Mouse (Mus musculus) Muller cell, postnatal 12 days (primary cell): ENCODE measurements around the gene Tmem101.
A peak's percentile ranks its signal among the peaks of the same experiment; 100 is the strongest.

Source experiments
- DNase-seq: peaks from one replicate; pipeline ENCODE4 v3.0.0-alpha.2; 2015; ENCODE audit errors: inconsistent ontology term

Gene Tmem101

GRCm38 (mm10) chr11:102156786-102157089 is 534 bp upstream of the Tmem101 start:
- no peak for DNase-seq

DNA sequence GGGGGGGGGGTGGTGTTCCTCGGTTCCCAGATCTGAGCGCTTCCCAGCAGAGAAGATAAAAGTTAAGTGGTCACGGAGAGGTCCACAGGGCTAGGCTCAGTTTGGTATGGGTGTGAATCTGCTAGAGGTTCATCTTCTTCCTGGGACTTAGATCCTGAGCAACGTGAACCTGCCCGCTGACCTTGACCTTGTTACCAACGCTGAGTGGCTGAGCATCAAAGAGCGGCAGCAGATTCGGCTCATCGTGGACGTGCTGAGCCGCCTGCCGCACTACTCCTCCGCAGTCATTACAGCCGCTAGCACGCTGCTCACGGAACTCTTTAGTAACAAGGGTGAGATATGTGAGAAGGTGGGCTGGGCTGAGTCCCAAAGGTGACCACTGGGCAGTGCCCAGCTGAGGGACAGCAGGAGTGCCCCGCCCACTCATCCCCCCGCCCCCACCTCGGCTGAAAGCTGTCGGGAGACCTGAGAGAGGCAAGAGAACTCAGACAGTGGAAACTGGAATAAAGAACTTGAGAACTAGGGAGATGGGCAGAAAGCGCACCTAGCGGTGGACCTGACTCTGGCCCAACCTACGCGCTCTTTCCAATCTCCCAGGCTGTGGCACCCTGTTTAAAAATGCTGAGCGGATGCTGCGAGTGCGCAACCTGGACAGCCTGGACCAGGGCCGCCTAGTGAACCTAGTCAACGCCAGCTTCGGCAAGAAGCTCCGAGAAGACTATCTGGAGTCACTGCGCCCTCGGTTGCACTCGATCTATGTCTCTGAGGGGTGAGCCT is 8.8 kb downstream of the Tmem101 start:
- DNase-seq: no peak

- DNase-seq: no peak
Measured at GRCm38 (mm10) chr11:102146531-102146930, 9.7 kb downstream of the Tmem101 start.

DNA sequence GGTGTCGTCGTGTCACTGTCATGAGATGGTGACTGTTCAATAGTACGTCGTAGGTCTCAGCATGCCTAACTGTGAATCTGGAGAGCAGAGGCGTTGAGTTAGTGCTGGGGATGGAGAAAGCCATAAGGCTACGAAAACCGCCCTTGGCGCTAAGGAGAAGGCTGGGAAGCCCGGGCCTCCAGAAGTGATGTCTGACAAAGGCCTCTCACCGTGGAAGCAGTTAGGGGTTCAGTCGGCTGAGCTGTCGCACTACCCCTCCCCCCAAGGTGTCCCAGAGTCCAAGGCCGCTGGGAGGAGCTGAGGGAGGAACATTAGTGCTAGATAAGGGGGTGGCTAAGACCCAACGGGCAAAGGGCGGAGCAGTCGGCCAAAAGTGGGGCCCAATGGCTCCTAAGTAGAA is 10.2 kb downstream of the Tmem101 start:
- DNase-seq: no peak

DNA sequence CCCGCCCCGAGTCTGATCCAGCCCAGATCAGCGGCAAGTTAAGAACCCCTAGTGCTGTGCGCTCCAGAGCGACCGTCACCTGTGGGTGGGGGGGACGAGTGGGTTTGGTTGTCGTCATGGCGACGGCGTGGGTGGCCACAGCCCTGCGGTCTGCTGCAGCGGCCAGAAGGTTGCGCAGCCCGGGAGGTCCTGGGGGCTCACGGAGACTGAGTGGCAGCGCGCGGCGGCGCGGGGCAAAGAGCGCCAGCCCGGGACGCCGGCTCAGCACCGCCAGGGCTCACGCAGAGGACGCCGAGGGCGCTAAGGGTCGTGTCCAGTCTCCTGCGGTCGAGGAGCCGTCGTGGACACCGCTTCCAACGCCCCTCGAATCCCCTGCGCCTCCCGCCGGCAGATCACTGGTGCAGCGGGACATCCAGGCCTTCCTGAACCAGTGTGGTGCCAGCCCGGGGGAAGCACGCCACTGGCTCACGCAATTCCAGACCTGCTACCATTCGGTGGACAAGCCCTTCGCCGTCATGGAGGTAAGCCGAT is 10.7 kb downstream of the Tmem101 start, which contains the start of gene Nags:
Nags (plus strand) TSS at position 43 of the 531 bp plus-strand sequence.
- peak; percentile 17 for DNase-seq

DNA sequence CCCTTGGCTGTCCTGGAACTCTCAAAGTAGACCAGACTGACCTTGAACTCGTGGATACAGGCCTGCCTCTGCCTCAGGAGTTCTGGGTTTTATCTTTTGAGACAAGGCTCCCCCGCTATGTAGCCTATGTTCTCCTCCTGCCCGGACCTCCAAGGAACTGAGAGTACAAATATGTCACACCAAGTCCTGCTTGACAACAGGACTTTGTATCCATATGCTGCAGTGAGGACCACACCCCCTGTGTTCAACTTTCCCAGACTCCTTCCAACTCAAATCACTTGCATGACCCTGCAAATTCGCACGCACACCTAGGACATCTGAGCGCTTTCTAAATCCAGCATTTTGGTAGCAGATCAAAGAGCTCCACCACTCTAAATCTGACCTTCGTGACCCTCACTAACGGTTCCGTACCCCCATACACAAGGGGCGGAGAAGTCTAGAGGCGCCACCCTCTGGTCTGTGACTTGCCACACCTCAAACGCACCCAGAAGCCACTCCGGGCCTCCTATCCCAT is 11.2 kb downstream of the Tmem101 start:
- DNase-seq: no peak

- no peak for DNase-seq
Measured at GRCm38 (mm10) chr11:102142355-102142754, 13.8 kb downstream of the Tmem101 start.

DNA sequence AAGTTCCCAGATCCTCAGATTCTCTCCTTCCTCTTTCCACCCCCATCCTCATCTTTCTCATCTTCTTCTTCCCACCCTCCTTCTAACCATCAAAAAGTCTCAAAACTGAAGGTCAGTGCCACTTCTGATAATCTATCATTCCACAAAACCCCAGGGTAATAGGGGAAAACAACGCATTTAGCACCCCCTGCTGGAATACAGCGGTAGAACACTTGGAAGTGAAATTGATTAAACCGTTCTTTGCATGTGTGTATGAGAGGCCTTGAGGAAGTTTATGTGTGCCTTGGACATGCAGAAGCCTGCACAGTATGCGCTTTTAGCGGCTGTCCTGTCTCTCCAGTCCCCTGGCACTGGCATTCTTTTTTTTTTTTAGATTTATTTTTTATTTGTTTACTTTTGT is 15.7 kb downstream of the Tmem101 start:
- DNase-seq: peak; percentile 37

DNA sequence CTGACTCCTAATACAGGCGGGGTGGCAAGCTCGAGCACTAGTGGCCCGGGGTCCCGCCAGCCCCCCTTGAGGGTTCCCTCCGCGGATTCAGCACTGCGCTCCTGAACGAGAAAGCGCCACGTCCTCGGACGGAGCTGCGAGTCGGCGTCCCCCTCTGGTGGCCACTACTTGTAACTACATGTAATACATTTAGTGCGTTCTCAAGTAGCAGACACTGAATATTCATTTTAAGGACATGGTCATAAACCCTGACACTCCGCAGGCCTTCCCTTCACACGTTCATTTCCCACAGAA is 17.8 kb downstream of the Tmem101 start:
- DNase-seq: peak; percentile 65

DNA sequence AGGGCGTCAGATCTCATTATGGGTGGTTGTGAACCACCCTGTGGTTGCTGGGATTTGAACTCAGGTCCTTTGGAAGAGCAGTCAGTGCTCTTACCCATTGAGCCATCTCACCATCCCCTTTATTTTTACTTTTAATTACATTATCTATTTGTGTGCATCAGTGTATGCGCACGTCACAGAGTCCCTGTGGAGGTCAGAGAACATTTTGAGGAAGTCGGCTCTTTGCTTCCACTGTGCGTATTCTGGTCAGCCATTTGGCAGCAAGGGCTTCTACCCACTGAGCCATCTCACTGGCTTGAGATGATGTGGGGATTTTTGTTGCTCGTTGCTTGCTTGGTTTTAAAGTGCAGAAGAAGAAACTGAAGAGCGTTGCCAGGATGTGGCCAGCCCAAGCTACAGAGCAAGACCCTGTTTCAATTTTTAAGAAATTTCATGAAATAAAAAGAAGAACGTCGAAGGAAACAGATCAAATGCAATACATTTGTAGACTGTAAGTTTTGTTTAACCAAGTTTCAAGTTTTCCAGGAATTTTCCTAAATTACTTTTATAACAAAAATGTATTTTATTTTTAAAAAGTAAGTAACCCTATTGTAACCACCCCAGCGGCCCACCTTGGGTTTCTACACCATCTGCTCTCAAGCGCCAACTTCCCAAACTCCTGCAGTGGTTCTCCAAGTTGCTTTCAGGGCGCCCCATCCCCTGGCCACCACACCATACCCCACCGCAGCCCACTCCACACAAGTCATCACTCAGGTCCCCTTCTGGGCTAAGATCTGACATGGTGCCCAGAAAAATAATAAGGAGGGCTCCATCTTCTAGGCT is 18.4 kb downstream of the Tmem101 start:
- no peak for DNase-seq

- no peak for DNase-seq
Measured at GRCm38 (mm10) chr11:102134516-102134915, 21.7 kb downstream of the Tmem101 start.

DNA sequence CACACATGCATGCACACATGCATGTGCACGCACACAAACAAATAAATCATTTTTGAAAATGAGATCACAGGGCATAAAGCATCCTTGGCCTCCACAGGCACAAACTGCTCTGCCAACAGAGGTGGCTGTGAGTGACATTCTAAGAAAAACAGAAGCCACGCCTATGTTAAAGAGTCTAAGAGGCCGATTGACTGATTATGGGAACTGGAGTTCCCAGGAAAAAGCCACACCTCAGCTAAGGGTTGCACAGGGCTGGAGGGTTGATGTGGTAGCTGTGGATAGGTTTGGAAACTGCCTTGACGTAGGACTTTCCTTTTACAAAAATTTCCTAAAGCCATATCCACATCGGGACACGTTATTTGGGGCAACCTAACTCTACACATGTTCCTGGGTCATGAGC is 38.8 kb downstream of the Tmem101 start:
- no peak for DNase-seq

GRCm38 (mm10) chr11:102116241-102116640 is 40.0 kb downstream of the Tmem101 start:
- DNase-seq: no peak

DNA sequence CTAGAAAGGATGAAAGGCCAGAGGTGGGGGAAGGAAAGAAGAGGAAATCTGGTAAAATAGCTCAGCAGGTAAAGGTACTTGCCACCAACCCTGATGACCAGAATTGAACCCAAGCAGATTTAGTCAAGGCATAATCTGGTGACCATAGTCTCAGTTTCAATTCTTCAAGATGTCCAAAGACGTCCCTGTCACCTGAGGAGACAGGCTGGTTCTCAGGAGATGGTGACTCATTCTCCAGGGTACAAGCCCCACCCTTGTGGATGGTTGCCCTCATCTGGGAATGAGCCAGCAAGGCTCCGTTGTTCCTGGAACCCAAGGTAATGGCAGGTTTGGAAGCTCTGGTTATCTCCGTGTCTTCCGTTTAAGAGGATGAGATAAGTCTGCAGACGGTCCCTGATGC is 44.6 kb downstream of the Tmem101 start:
- DNase-seq: no peak

DNA sequence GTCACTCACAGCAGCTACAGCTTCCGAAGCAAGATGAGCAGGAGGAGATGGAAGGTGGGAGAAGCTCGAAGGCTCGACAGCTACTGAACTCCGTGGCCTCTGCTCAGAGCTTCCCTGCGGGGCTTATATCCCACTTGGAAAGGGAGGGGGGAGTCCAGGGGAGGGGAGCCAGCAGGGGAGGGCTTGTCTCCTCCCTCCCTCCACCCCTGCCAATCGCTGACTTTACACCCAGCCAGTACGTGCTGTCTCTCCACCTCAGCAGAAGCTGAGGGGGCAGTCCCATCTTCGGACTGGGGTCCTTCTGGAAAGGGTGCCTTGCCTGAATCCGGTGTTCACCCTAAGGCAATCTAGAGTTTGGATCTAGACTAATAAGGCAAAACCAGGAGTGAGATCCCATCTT is 48.5 kb downstream of the Tmem101 start, which contains the start of gene Pyy:
Pyy (minus strand) TSS at position 101 of the 400 bp plus-strand sequence.
- DNase-seq: no peak

DNA sequence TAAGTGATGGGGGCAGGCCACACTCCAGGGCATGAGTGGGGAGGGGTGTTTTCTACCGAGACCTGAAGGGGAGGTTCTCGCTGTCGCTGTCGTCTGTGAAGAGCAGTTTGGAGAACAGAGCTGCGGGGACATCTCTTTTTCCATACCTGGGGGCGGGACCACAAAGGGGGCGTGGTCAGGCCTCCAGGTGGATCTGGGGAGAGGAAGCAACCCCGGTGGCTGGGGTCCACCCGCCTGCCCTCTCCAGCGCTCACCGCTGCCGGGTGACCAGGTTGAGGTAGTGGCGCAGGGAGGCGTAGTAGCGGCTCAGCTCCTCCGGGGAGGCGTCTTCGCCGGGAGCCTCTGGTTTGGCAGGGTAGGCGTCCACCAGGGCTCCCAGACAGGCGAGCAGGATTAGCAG is 49.3 kb downstream of the Tmem101 start:
- no peak for DNase-seq
